Comparison of ENCODE assay signal across 12 mouse cellular contexts in genomic region chr17:26207686-26208085, GRCm38 (mm10). TPM values are rescaled to one million over a fixed set of nuclear protein-coding genes. Genes with fewer than 3 reads are reported as not detected.
DNase-seq lines count a peak whose midpoint lies in the region; ATAC-seq lines count a peak whose summit lies in the region.
"Had no signal": no experiment of that assay in that cellular context is flagged by ENCODE, and none has a peak within 500 bp of the region (broad histone marks: within the 10 kb centered on the region; RNA-seq: fewer than 3 reads in every experiment).

TSS of gene Arhgdig (minus strand) at chr17:26207786.

- no peak within 1 kb of the TSS for H3K9ac ChIP-seq in neural tube, embryonic 15.5 days (replicated peaks)
- no peak within 1 kb of the TSS for H3K9ac ChIP-seq in heart, embryonic 12.5 days
- H3K9ac ChIP-seq: limb, embryonic 13.5 days had no signal

- no peaks in the 10 kb centered on the region for H3K36me3 ChIP-seq in megakaryocyte, embryonic 14.5 days (replicated peaks; ENCODE audit: low read length)
- H3K36me3 ChIP-seq in neural tube, embryonic 15.5 days, result peaks cover 4% of the 10 kb centered on the region; the same call in 1 of the 2 replicates
- peaks cover 2% of the 10 kb centered on the region; the same call in 1 of the 2 replicates for H3K36me3 ChIP-seq in heart, embryonic 12.5 days

- DNase-seq in adrenal gland, adult 8-10 months, result no peak
- DNase-seq in adrenal gland, postnatal 25 days, result no peak
- no peak for DNase-seq in layer of hippocampus, postnatal 10 days (ENCODE audit: low spot score in 2 of 2)
- DNase-seq in T-cell, adult 2 months (ENCODE audit: low spot score), result no peak
- DNase-seq: embryo, embryonic 11 days had no signal

- H3K9me3 ChIP-seq in megakaryocyte, embryonic 14.5 days, result no peaks in the 10 kb centered on the region
- no peaks in the 10 kb centered on the region for H3K9me3 ChIP-seq in neural tube, embryonic 15.5 days (replicated peaks)
- no peaks in the 10 kb centered on the region for H3K9me3 ChIP-seq in heart, embryonic 12.5 days (replicated peaks)
- H3K9me3 ChIP-seq: limb, embryonic 13.5 days had no signal

- H3K4me3 ChIP-seq in megakaryocyte, embryonic 14.5 days (replicated peaks), result peak within 1 kb of the TSS; percentile 4
- no peak within 1 kb of the TSS for H3K4me3 ChIP-seq in neural tube, embryonic 15.5 days (replicated peaks)
- H3K4me3 ChIP-seq in heart, embryonic 12.5 days, result no peak within 1 kb of the TSS
- H3K4me3 ChIP-seq: limb, embryonic 13.5 days had no signal

- 91% methylated on average over 12 of the region's 12 CpGs for WGBS in neural tube, embryonic 15.5 days
- 86% methylated on average over 12 of the region's 12 CpGs for WGBS in heart, embryonic 12.5 days

- no peak for ATAC-seq in megakaryocyte, adult 5-6 weeks (ENCODE audit: poor library complexity, severe bottlenecking)
- no peak for ATAC-seq in neural tube, embryonic 15.5 days (ENCODE audit: low FRiP score)
- no peak for ATAC-seq in heart, embryonic 12.5 days (ENCODE audit: insufficient number of reproducible peaks, low FRiP score)

- H3K4me2 ChIP-seq in neural tube, embryonic 15.5 days, result no peak within 1 kb of the TSS
- H3K4me2 ChIP-seq in heart, embryonic 12.5 days, result no peak within 1 kb of the TSS
- H3K4me2 ChIP-seq: heart, embryonic 11.5 days; limb, embryonic 13.5 days had no signal

- peaks cover 12% of the 10 kb centered on the region for H3K4me1 ChIP-seq in megakaryocyte, embryonic 14.5 days
- H3K4me1 ChIP-seq in neural tube, embryonic 15.5 days, result peaks cover 12% of the 10 kb centered on the region
- H3K4me1 ChIP-seq in heart, embryonic 12.5 days (replicated peaks), result peaks cover 2% of the 10 kb centered on the region

- H3K27me3 ChIP-seq in megakaryocyte, embryonic 14.5 days (replicated peaks), result peaks cover 84% of the 10 kb centered on the region
- peaks cover 32% of the 10 kb centered on the region for H3K27me3 ChIP-seq in neural tube, embryonic 15.5 days (replicated peaks)
- H3K27me3 ChIP-seq in heart, embryonic 12.5 days (replicated peaks), result peaks cover 38% of the 10 kb centered on the region

- H3K27ac ChIP-seq in neural tube, embryonic 15.5 days (replicated peaks), result no peak within 1 kb of the TSS
- no peak within 1 kb of the TSS for H3K27ac ChIP-seq in heart, embryonic 12.5 days (ENCODE audit: poor library complexity, severe bottlenecking)
- H3K27ac ChIP-seq: limb, embryonic 13.5 days had no signal

RNA-seq across cellular contexts. Expression of gene Arhgdig, which starts in this region (rescaled TPM):
- 10 to 100 TPM; 14.5 to 30.7 (median 20.6) TPM for total RNA-seq in adrenal gland, adult 8-10 months (2022)
- 7.5 and 7.7 TPM in 2 replicates for total RNA-seq in adrenal gland, postnatal 25 days (2021)
- not detected in 2 replicates for polyA plus RNA-seq in megakaryocyte, embryonic 14.5 days (2012; ENCODE audit: insufficient read depth, low replicate concordance)
- total RNA-seq in megakaryocyte, adult 5-6 weeks (2015), result not detected in 2 replicates
- not detected in 2 replicates for total RNA-seq in megakaryocyte, adult 5-6 weeks (2017)
- 100 to 1,000 TPM; 199 to 205 TPM for total RNA-seq in layer of hippocampus, postnatal 10 days (2021)
- polyA plus RNA-seq in neural tube, embryonic 15.5 days (2015; fragmentation: Nextera tagmentation; extraction: Ambion mirVana), result 184 and 242 TPM in 2 replicates
- polyA plus RNA-seq in heart, embryonic 12.5 days (2016; fragmentation: Nextera tagmentation; extraction: Ambion mirVana), result 6.3 and 7.2 TPM in 2 replicates
- total RNA-seq: neutrophil, adult 5-6 weeks had no signal

Comparison
In these comparisons a context has a peak if more than half of its experiments do, and no peak if none do; other contexts are left out.
1. RNA of gene Arhgdig (total RNA-seq): 199 to 205 TPM in layer of hippocampus, postnatal 10 days; 14.5 to 30.7 TPM in adrenal gland, adult 8-10 months, 7.5 to 7.7 TPM in adrenal gland, postnatal 25 days and not detected in megakaryocyte, adult 5-6 weeks; every median in the first group is over 4 times any median in the second.
2. RNA of gene Arhgdig (polyA plus RNA-seq): 184 to 242 TPM in neural tube, embryonic 15.5 days; 6.3 to 7.2 TPM in heart, embryonic 12.5 days and not detected in megakaryocyte, embryonic 14.5 days; every median in the first group is over 10 times any median in the second.